Mouse (Mus musculus): ENCODE data around the gene Abcc2. TPM values are rescaled to one million over a fixed set of nuclear protein-coding genes. Genes with fewer than 3 reads are reported as not detected.
A peak's percentile ranks its signal among the peaks of the same experiment; 100 is the strongest.

The Abcc2 gene
- total RNA-seq (2021): under 1 TPM; 0.05 to 0.52 TPM

- no peak for DNase-seq (ENCODE audit: extremely low spot score in 1 of 2, low spot score in 1 of 2)
Observed at GRCm38 (mm10) chr19:43781980-43782379, at the start of gene Abcc2. TSS of gene Abcc2 (plus strand) at chr19:43782192.

- no peak for DNase-seq (ENCODE audit: extremely low spot score in 1 of 2, low spot score in 1 of 2)
Observed at GRCm38 (mm10) chr19:43738409-43738808, 43.6 kb upstream of the Abcc2 start.

GRCm38 (mm10) chr19:43743401-43743800 is 38.6 kb upstream of the Abcc2 start:
- DNase-seq (ENCODE audit: extremely low spot score in 1 of 2, low spot score in 1 of 2): no peak

DNA sequence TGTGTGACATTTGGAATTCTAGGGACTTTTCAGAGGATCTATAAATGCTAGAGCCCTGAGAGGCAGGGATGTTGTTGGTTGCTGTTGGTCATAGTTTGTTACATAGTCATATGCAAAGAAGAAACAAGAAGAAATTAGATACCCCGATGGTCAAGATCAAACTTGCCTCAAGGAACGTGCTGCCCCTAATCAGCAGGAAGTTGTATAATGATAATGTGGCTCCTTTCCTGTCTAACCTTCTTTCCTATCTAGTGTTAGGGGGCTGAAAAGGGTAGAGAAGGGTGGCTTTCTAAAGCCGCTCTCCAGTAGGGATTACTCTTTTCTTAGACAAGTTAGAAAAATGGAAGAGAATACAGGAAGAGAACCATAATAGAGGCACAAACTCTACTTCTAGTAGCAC is 36.3 kb upstream of the Abcc2 start:
- no peak for DNase-seq (ENCODE audit: extremely low spot score in 1 of 2, low spot score in 1 of 2)

DNA sequence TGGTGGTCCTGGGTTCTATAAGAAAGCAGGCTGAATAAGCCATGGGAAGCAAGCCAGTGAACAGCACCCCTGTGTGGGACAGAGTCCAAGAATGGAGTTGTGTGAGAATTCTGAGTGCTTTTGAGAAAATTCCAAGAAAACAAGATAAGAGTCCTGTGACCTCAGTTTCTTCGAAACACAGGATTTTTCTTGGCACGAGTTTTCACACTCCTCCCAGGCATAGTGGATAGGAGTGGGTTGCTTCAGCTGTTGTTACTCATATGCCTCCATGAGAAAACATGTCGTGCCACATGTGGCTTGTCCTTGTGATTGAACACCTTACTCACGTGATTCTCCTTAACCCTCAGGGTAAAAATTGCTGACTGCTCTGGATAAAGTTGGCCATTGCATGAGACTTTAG is 34.1 kb upstream of the Abcc2 start:
- DNase-seq (ENCODE audit: extremely low spot score in 1 of 2, low spot score in 1 of 2): no peak

DNA sequence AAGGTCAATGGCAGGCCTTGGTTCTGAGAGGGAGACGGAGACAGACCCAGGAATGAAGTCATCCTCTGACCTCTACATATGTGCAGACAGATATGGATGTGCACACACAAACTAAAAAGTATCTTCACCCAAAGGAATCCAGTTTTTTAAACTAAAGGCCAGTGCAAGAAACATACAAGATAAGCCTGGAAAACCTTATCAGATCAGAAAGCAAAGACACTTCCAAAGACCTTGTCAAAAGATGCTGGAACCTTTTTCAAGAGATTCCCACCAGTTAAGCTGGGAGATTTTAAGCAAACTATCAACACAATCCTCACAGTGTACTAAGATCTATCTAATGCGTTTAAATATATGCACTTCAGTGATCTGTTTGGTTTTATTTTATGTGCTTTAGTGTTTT is 32.0 kb upstream of the Abcc2 start:
- no peak for DNase-seq (ENCODE audit: extremely low spot score in 1 of 2, low spot score in 1 of 2)

DNA sequence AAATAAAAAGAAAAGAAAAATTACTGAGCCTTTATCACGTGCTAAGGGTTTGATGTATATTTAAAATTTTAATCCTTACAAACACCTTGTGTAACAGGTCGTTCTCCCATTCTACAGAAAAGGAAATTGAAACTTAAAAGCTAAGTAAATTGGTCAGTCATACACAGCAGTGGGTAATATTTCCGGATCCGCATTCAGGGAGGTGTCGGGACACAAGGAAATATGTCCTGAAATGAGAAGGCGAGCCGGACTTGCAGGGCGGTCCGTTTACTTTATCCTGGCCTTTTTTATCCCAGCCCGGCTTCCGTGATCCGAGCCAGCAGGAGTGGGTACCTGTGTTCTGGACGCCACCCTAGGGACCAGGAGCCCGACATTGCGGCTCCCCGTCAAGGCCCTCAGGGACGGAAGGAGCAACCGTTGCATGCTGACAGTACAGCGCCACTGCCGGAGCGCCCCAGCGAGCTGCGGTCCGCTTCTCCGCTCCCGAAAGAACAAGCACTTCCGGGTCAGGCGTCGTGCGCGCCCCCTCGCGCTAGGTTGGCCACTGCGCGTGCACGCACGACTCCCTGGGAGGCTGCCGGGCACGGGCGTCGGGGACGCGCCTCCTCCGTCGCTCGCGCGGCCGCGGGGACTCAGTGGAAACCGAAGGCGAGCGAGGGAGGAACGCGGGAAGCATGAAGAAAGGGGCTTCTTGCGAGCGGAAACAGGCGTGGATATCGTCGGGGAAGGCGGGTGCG is 29.3 kb upstream of the Abcc2 start, which contains the start of the genes Cutc and Cox15:
Gene Cutc, plus strand, starts transcription at position 508 of the 737 bp plus-strand sequence.
Gene Cox15, minus strand, starts transcription at position 512 of the 737 bp plus-strand sequence.
- DNase-seq (ENCODE audit: extremely low spot score in 1 of 2, low spot score in 1 of 2): peak; percentile 92 to 96

DNA sequence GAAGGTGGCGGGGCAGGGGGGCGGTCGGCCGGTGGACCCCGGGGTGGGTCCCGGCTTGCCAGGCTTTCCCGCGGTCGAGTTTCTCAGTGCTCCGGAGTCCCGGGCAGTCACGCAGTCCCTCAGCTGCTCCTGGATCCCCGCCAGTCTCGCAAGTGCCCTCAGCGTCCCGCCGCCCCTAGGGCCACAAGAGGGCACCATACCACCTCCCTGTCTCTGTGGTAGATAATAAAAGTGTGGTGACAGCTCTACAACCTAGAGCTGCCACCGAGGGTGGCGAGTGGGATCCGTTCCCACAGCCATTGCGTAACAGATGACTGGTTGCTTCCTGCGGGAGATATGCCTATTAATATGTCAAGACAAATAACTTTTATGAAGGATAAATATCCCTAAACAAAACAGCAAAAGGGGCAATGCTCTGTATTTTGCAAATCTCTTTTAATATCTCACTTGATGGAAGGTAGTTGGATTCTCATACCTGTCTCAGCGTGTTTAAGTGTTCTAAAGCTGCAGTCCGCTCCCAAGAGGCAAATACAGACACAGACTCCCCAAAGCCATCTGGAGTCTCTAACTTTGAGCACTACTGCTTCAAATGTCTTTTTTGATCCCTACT is 28.7 kb upstream of the Abcc2 start:
- peak; percentile 79 to 86 for DNase-seq (ENCODE audit: extremely low spot score in 1 of 2, low spot score in 1 of 2)

DNA sequence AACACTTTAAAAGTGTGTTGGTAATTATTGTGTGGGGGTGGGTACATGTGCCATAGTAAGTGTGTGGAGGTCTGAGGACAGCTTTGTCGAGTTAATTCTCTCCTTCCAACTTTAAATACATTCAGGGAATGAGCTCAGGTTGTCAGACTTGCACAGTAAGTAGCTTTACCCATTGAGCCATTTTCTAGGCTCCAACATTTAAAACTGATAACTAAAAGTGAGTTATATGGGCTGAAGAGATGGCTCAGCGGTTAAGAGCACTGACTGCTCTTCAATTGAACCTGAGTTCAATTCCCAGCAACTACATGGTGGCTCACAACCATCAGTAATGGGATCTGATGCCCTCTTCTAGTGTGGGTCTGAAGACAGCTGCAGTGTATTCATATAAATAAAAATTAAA is 27.8 kb upstream of the Abcc2 start:
- DNase-seq (ENCODE audit: extremely low spot score in 1 of 2, low spot score in 1 of 2): no peak

GRCm38 (mm10) chr19:43754872-43755271 is 27.1 kb upstream of the Abcc2 start:
- no peak for DNase-seq (ENCODE audit: extremely low spot score in 1 of 2, low spot score in 1 of 2)

- DNase-seq (ENCODE audit: extremely low spot score in 1 of 2, low spot score in 1 of 2): peak; percentile 31 to 86
Observed at GRCm38 (mm10) chr19:43760504-43760903, 21.5 kb upstream of the Abcc2 start.

GRCm38 (mm10) chr19:43761543-43762256 is 20.3 kb upstream of the Abcc2 start:
- DNase-seq (ENCODE audit: extremely low spot score in 1 of 2, low spot score in 1 of 2): no peak

DNA sequence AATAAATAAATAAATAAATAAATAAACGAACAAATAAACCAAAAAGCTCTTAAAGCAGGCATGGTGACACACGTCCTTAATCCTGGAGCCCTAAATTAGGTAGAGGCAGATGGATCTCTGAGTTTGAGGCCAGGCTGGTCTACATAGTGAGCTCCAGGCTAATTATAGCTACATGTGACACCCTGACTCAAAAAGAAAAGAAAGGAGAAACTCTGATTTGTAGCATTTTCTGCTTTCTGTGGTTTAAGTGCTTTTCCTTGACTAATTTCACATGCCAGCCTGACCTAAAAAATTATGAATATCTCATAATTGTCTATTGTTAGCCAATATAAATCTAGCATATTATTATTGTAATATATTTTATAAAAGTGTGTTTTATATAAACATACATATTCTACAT is 19.6 kb upstream of the Abcc2 start:
- no peak for DNase-seq (ENCODE audit: extremely low spot score in 1 of 2, low spot score in 1 of 2)

DNA sequence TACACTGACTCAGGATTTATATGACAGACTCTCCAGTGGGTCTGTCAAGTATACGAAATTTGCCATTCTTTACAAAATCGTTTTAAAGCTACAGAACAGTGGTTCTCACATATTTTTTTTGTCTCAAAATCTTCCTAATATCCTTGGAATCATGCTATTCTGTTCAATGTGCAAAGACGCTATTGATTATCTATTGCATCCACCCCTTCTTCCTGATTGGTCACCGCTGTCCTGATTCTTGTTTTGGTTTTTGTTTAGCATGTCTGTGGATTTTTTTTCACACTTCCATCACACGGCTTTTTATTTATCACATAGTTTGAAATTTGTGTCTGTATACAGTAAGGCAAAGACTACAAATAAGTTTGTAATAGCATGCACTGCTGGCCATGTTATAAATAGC is 15.5 kb upstream of the Abcc2 start:
- no peak for DNase-seq (ENCODE audit: extremely low spot score in 1 of 2, low spot score in 1 of 2)

DNA sequence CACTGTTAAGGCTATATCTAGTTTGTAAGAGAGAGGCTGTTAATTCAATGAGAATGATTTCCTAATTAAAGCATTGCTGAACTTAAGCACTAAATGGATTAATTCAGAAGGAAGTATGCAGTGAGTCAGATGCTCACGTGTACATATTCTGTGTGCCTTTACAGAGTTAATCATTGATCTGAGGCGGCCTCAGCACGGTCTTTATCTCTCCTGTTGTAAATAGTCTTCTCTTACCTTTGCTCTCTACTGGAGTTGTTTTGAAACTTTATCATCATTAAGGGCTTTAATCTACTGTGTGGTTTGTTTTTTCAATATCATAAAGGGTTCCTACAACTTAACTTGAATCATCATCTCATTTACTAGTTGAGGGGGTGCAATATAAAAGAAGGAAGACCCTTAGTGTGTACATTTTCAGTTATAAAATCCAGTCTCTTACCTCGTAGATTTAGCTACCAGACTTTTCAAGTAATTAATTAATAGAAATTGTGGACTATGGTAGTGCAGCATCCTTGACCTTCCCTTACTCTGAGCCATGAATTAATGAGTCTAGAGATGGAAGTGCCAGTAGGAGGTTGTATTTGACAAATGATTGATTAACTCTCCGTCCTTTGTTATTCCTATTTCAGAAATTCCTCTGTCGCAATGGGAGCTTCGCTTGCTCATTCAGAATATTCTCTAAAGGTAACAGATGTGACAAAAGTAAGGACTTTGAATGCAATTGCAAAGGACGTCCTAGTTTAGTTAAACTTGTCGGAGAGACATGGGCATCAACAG is 14.3 kb upstream of the Abcc2 start:
- no peak for DNase-seq (ENCODE audit: extremely low spot score in 1 of 2, low spot score in 1 of 2)

GRCm38 (mm10) chr19:43769366-43769960 is 12.5 kb upstream of the Abcc2 start:
- no peak for DNase-seq (ENCODE audit: extremely low spot score in 1 of 2, low spot score in 1 of 2)

- DNase-seq (ENCODE audit: extremely low spot score in 1 of 2, low spot score in 1 of 2): no peak
Observed at GRCm38 (mm10) chr19:43770584-43770983, 11.4 kb upstream of the Abcc2 start.

GRCm38 (mm10) chr19:43771499-43771969 is 10.5 kb upstream of the Abcc2 start:
- DNase-seq (ENCODE audit: extremely low spot score in 1 of 2, low spot score in 1 of 2): no peak

- no peak for DNase-seq (ENCODE audit: extremely low spot score in 1 of 2, low spot score in 1 of 2)
Observed at GRCm38 (mm10) chr19:43772311-43772710, 9.7 kb upstream of the Abcc2 start.

DNA sequence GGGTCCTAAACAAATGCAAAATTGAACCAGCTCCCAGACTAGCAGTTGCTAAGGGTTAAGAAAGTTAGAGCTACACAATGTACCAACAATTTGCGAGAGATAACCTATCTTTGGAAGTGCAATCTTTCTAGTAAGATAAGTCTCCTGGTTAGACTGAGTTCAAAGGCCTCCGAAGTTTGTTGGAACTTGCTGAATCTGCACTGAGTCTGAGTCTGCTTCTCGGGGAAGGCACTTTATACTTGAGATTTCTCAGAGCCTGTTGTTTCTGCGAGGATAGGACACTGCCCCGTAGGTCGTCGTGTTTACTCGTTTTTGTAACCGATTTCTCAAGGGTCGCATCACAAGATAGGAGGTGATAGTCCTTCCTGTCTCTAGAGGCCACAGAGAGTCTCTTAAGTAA is 6.6 kb upstream of the Abcc2 start:
- no peak for DNase-seq (ENCODE audit: extremely low spot score in 1 of 2, low spot score in 1 of 2)

Measured in layer of hippocampus, postnatal 25 days (tissue).